Mouse (Mus musculus) liver, embryonic 13.5 days (tissue): ENCODE results near the gene Klhl34. TPM values are rescaled to one million over a fixed set of nuclear protein-coding genes. Genes with fewer than 3 reads are reported as not detected.

Source experiments
- ATAC-seq: fragments of 200-750 bp; cut with Nextera tagmentation; 2 replicates; pipeline ENCODE4 v1.8.0; 2017; ENCODE audit warnings: low read depth, mild to moderate bottlenecking, moderate number of reproducible peaks, moderate library complexity
- DNase-seq: peaks from one replicate; pipeline ENCODE4 v3.0.0; 2022
- H3K27ac ChIP-seq: fragments of 300-500 bp; sonication (generic); 2 replicates; pipeline ENCODE4 v1.5.1; 2015; ENCODE audit warnings: moderate library complexity, mild to moderate bottlenecking, inconsistent platforms
- H3K27me3 ChIP-seq: fragments of 300-500 bp; sonication (generic); 2 replicates; pipeline ENCODE4 v1.6.1; 2015; ENCODE audit warnings: mild to moderate bottlenecking, inconsistent platforms
- H3K36me3 ChIP-seq: fragments of 300-500 bp; sonication (generic); 2 replicates; pipeline ENCODE4 v1.6.1; 2015; ENCODE audit warnings: mild to moderate bottlenecking, inconsistent platforms
- H3K4me1 ChIP-seq: fragments of 300-500 bp; sonication (generic); replicated peaks from 2 replicates; pipeline ENCODE4 v1.6.1; 2015; ENCODE audit warnings: inconsistent platforms
- H3K4me2 ChIP-seq: fragments of 300-500 bp; sonication (generic); 2 replicates; pipeline ENCODE4 v1.6.1; 2015; ENCODE audit warnings: inconsistent platforms, mild to moderate bottlenecking, moderate library complexity
- H3K4me3 ChIP-seq: fragments of 300-500 bp; sonication (generic); replicated peaks from 2 replicates; pipeline ENCODE4 v1.5.1; 2015; ENCODE audit warnings: mild to moderate bottlenecking, inconsistent platforms
- H3K9ac ChIP-seq: fragments of 300-500 bp; sonication (generic); 2 replicates; pipeline ENCODE4 v1.6.1; 2015; ENCODE audit warnings: mild to moderate bottlenecking, inconsistent platforms
- H3K9me3 ChIP-seq: fragments of 300-500 bp; sonication (generic); replicated peaks from 2 replicates; pipeline ENCODE4 v1.6.1; 2016; ENCODE audit warnings: inconsistent platforms
- WGBS: fragments of 180-500 bp; shearing (Covaris S2); methylation state at CpG from one replicate; pipeline ENCODE4 v1.1.7; 2015; ENCODE audit not compliant: insufficient replicate concordance; 5-methylcytosine and 5-hydroxymethylcytosine counted together
- polyA plus RNA-seq: library from polyadenylated mRNA; unstranded; fragments of >200 nt; fragmentation: Nextera tagmentation; extraction: Ambion mirVana; gene quantifications from 2 replicates; pipeline ENCODE4 v1.2.1, GENCODE M21; 2015

Klhl34 gene
- polyA plus RNA-seq: not detected in 2 replicates

- no peaks in the 10 kb centered on the region for H3K4me1 ChIP-seq
- no peak within 1 kb of the TSS for H3K4me3 ChIP-seq
- WGBS: 32% methylated on average over 28 of the region's 28 CpGs
- no peaks in the 10 kb centered on the region for H3K9me3 ChIP-seq
- no peak within 1 kb of the TSS for H3K27ac ChIP-seq
- H3K27me3 ChIP-seq: no peaks in the 10 kb centered on the region
- DNase-seq (no peak), ATAC-seq (no peak)
- no peaks in the 10 kb centered on the region for H3K36me3 ChIP-seq
- H3K9ac ChIP-seq: no peak within 1 kb of the TSS
- H3K4me2 ChIP-seq: peak within 1 kb of the TSS; percentile 39
These were observed at the start of gene Klhl34 for GRCm38 (mm10) chrX:157818207-157818920. TSS of gene Klhl34 (plus strand) at chrX:157818435.

- Histone ChIP-seq H3K27ac (no peak overlapping the region), H3K4me3 (no peak overlapping the region), H3K36me3 (no peaks in the 10 kb centered on the region), H3K9me3 (no peaks in the 10 kb centered on the region), H3K9ac (no peak overlapping the region), H3K4me1 (no peaks in the 10 kb centered on the region), H3K27me3 (no peaks in the 10 kb centered on the region), H3K4me2 (no peak overlapping the region)
- WGBS: 57% methylated on average over 2 of the region's 2 CpGs
- ATAC-seq (no peak), DNase-seq (no peak)
These were observed 16.6 kb upstream of the Klhl34 start for GRCm38 (mm10) chrX:157801669-157802068.

GRCm38 (mm10) chrX:157809721-157810120 lies 8.5 kb upstream of the Klhl34 start:
- Histone ChIP-seq H3K9me3 (0 out of 2 replicates have a peak, but pooled peaks cover 4% of the 10 kb centered on the region), H3K4me3 (no peak overlapping the region), H3K9ac (no peak overlapping the region), H3K4me1 (no peaks in the 10 kb centered on the region), H3K27ac (no peak overlapping the region), H3K27me3 (no peaks in the 10 kb centered on the region), H3K4me2 (no peak overlapping the region), H3K36me3 (no peaks in the 10 kb centered on the region)
- WGBS: 38% methylated on average over 1 of the region's 1 CpGs
- ATAC-seq (no peak), DNase-seq (no peak)

- WGBS: 15% methylated on average over 31 of the region's 31 CpGs
- Histone ChIP-seq H3K36me3 (no peaks in the 10 kb centered on the region), H3K4me2 (peak overlapping the region; percentile 39), H3K9me3 (no peaks in the 10 kb centered on the region), H3K4me3 (no peak overlapping the region), H3K27ac (no peak overlapping the region), H3K9ac (no peak overlapping the region), H3K4me1 (no peaks in the 10 kb centered on the region), H3K27me3 (no peaks in the 10 kb centered on the region)
- ATAC-seq: no peak
- no peak for DNase-seq
These were observed 546 bp upstream of the Klhl34 start for GRCm38 (mm10) chrX:157817571-157818206.

- WGBS: 67% methylated on average over 13 of the region's 13 CpGs
- no peak for DNase-seq
These were observed 656 bp downstream of the Klhl34 start for GRCm38 (mm10) chrX:157818921-157819260.

GRCm38 (mm10) chrX:157829983-157830382 lies 11.7 kb downstream of the Klhl34 start:
- Histone ChIP-seq H3K4me1 (no peaks in the 10 kb centered on the region), H3K36me3 (no peaks in the 10 kb centered on the region), H3K27ac (no peak overlapping the region), H3K9me3 (no peaks in the 10 kb centered on the region), H3K4me2 (no peak overlapping the region), H3K4me3 (no peak overlapping the region), H3K27me3 (no peaks in the 10 kb centered on the region), H3K9ac (no peak overlapping the region)
- WGBS: 59% methylated on average over 4 of the region's 4 CpGs
- ATAC-seq (no peak), DNase-seq (no peak)

More at GRCm38 (mm10) chrX:157818921-157819260, 656 bp downstream of the Klhl34 start:
- Histone ChIP-seq H3K27ac (no peak overlapping the region), H3K9me3 (no peaks in the 10 kb centered on the region), H3K9ac (no peak overlapping the region), H3K4me1 (no peaks in the 10 kb centered on the region), H3K36me3 (no peaks in the 10 kb centered on the region), H3K4me2 (no peak overlapping the region), H3K27me3 (no peaks in the 10 kb centered on the region), H3K4me3 (no peak overlapping the region)
- no peak for ATAC-seq

Other genes with a start within 250 kb of the Klhl34 start
- 0.62 and 1.4 TPM in 2 replicates for gene Yy2, start 249.4 kb upstream of the Klhl34 start, polyA plus RNA-seq
- 6.4 and 7.5 TPM in 2 replicates for gene Mbtps2, start 219.7 kb upstream of the Klhl34 start, polyA plus RNA-seq
- 1.0 and 2.0 TPM in 2 replicates for gene Smpx, start 119.5 kb upstream of the Klhl34 start, polyA plus RNA-seq
- gene Cnksr2, start 224.9 kb downstream of the Klhl34 start, polyA plus RNA-seq: 0.07 TPM in 2 replicates